Mouse (Mus musculus) liver, embryonic 16.5 days (tissue): ENCODE data around the gene Pck1. TPM values are rescaled to one million over a fixed set of nuclear protein-coding genes. Genes with fewer than 3 reads are reported as not detected.

ENCODE experiments used
- ATAC-seq: fragments of 200-750 bp; cut with Nextera tagmentation; 2 replicates; pipeline ENCODE4 v1.8.0; 2017; ENCODE audit warnings: low read depth, mild to moderate bottlenecking, moderate number of reproducible peaks, moderate library complexity
- H3K27ac ChIP-seq: fragments of 300-500 bp; sonication (generic); 2 replicates; pipeline ENCODE4 v1.5.1; 2014; ENCODE audit warnings: mild to moderate bottlenecking, low read length
- H3K27me3 ChIP-seq: fragments of 300-500 bp; sonication (generic); 2 replicates; pipeline ENCODE4 v1.6.1; 2014; ENCODE audit warnings: low read depth, low read length, mixed read lengths; ENCODE audit not compliant: control insufficient read depth, insufficient read depth
- H3K36me3 ChIP-seq: fragments of 300-500 bp; sonication (generic); 2 replicates; pipeline ENCODE4 v1.6.1; 2014; ENCODE audit warnings: mild to moderate bottlenecking; ENCODE audit not compliant: control insufficient read depth, insufficient read depth
- H3K4me1 ChIP-seq: fragments of 300-500 bp; sonication (generic); 2 replicates; pipeline ENCODE4 v1.6.1; 2014; ENCODE audit warnings: low read depth, low read length, mixed read lengths; ENCODE audit not compliant: control insufficient read depth
- H3K4me2 ChIP-seq: fragments of 300-500 bp; sonication (generic); 2 replicates; pipeline ENCODE4 v1.6.1; 2014; ENCODE audit warnings: low read depth, low read length, mixed read lengths
- H3K4me3 ChIP-seq: fragments of 300-500 bp; sonication (generic); 2 replicates; pipeline ENCODE4 v1.5.1; 2014; ENCODE audit warnings: low read depth, mild to moderate bottlenecking, low read length
- H3K9ac ChIP-seq: fragments of 300-500 bp; sonication (generic); 2 replicates; pipeline ENCODE4 v1.6.1; 2014; ENCODE audit warnings: low read depth, low read length
- H3K9me3 ChIP-seq: fragments of 300-500 bp; sonication (generic); replicated peaks from 2 replicates; pipeline ENCODE4 v1.6.1; 2016; ENCODE audit warnings: low read length; ENCODE audit not compliant: control insufficient read depth
- WGBS: fragments of 180-500 bp; shearing (Covaris S2); extraction: QIAGEN DNeasy Blood & Tissue Kit; methylation state at CpG from one replicate; pipeline ENCODE4 v1.1.7; 2014; ENCODE audit not compliant: insufficient replicate concordance; 5-methylcytosine and 5-hydroxymethylcytosine counted together
- polyA plus RNA-seq: library from polyadenylated mRNA; unstranded; fragments of >200 nt; fragmentation: Nextera tagmentation; extraction: Ambion mirVana; gene quantifications from 2 replicates; pipeline ENCODE4 v1.2.1, GENCODE M21; 2015

The Pck1 gene
- polyA plus RNA-seq, 1 experiment from 2014 or later: 0.80 TPM

DNA sequence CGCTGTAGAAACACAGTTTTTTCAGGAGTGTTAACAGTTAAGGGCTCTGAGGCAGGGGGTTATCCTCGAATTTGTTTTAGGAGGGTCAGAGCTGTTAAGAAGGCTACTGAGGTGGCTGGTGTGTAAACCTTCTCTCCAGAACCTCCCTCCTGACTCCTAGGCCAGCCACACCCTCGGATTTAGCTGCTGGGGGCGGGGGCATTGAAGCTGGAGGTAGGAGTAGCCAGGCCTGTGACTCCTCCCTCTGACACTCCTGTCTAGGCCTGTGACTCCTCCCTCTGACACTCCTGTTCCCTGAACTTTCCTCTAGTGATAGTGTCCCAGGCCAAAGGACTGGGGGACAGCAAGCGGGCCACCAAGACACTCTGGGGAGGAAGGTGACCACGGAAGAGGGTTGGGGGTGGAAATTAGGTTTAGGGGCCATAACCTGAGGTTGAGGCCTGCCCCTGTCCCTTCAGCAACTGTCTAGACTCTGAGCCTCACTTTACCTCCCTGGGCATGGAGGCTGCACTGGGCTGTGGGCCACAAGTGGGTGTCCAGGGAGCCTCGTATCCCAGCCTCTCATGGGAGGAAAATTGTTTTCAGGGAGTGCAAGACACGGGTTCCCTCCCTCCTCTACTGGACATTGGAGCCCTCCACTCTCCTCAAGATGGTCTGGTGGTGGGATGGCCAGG lies 34.5 kb downstream of the Pck1 start:
- H3K4me2 ChIP-seq: no peak overlapping the region

DNA sequence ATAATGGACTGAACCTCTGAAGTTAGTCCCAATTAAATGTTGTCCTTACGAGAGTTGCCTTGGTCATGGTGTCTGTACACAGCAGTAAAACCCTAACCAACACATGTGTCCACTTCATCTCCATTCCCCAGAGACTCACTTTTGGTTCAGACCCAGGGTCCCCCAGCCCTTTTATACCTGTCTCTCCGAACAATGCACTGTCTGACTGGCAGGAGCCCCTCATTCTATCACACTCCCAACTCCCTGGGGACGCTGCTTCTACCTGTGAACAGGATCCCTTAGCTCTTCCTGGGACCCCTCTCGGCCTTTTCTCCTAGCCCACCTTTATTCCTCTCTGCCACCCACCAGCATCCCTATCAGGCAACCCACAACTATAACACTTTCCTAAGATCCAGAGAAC lies 41.9 kb downstream of the Pck1 start:
- Histone ChIP-seq H3K27me3 (no peaks in the 10 kb centered on the region), H3K4me2 (no peak overlapping the region), H3K9me3 (no peaks in the 10 kb centered on the region), H3K9ac (no peak overlapping the region), H3K36me3 (no peaks in the 10 kb centered on the region), H3K27ac (no peak overlapping the region), H3K4me1 (no peaks in the 10 kb centered on the region), H3K4me3 (no peak overlapping the region)
- 53% methylated on average over 4 of the region's 4 CpGs for WGBS
- ATAC-seq: no peak

More for the DNA sequence above, 34.5 kb downstream of the Pck1 start:
- H3K4me1 ChIP-seq: no peaks in the 10 kb centered on the region; the same call in 1 of the 2 replicates
- 0 out of 2 replicates have a peak, but pooled peaks cover 2% of the 10 kb centered on the region for H3K27me3 ChIP-seq
- 28% methylated on average over 8 of the region's 8 CpGs for WGBS
- H3K9me3 ChIP-seq: no peaks in the 10 kb centered on the region
- H3K27ac ChIP-seq: no peak overlapping the region
- H3K36me3 ChIP-seq: no peaks in the 10 kb centered on the region
- no peak overlapping the region for H3K4me3 ChIP-seq
- no peak for ATAC-seq
- no peak overlapping the region for H3K9ac ChIP-seq

DNA sequence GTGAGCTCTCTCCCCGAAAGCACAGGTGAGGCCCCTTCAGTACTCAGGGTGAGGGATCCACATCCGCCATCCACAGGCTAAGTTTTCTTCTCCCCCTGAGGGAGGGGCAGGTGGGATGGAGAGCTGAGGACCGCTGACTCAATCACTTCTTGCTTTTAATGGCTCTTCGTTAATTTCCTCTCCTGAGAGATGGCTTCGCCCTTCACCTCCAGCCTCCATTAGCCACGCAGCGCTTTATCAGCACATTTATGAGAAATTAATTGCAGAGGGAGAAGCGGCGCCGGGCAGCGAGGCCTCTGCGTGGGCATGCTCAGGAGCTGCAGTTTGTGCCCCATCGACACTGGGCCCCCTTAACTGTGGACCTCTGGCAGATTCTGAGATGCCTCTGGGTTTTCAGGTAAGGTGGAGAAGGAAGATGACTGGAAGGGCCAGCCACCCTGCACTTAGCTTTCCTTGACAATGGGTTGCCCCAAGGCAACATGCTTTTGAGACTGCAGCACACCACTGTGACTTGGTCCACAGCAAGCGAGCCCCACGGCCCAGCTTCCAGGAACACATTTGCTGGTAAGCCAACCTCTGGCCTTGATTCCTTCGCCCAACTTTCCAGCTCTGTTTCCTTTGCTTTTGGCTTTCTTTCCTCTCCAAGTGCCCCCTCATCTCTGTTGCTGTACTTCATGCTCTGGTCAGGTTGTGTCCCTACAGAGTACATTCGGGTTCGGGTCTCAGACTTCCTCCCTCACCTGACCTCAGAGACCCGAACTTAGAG lies 50.3 kb downstream of the Pck1 start:
- H3K36me3 ChIP-seq: no peaks in the 10 kb centered on the region
- no peak overlapping the region for H3K4me3 ChIP-seq
- no peaks in the 10 kb centered on the region for H3K9me3 ChIP-seq
- WGBS: 65% methylated on average over 19 of the region's 19 CpGs
- ATAC-seq: no peak
- no peak overlapping the region for H3K4me2 ChIP-seq
- H3K9ac ChIP-seq: no peak overlapping the region
- H3K4me1 ChIP-seq: no peaks in the 10 kb centered on the region
- no peak overlapping the region for H3K27ac ChIP-seq
- no peaks in the 10 kb centered on the region for H3K27me3 ChIP-seq

GRCm38 (mm10) chr2:173203726-173204125 lies 50.9 kb downstream of the Pck1 start:
- Histone ChIP-seq H3K27ac (no peak overlapping the region), H3K4me2 (no peak overlapping the region), H3K27me3 (no peaks in the 10 kb centered on the region), H3K9ac (no peak overlapping the region), H3K4me1 (no peaks in the 10 kb centered on the region), H3K4me3 (no peak overlapping the region), H3K36me3 (no peaks in the 10 kb centered on the region), H3K9me3 (no peaks in the 10 kb centered on the region)
- ATAC-seq: no peak
- 65% methylated on average over 3 of the region's 3 CpGs for WGBS

GRCm38 (mm10) chr2:173204671-173205070 lies 51.8 kb downstream of the Pck1 start:
- Histone ChIP-seq H3K27ac (no peak overlapping the region), H3K4me3 (no peak overlapping the region), H3K4me2 (no peak overlapping the region), H3K27me3 (no peaks in the 10 kb centered on the region), H3K4me1 (no peaks in the 10 kb centered on the region), H3K9ac (no peak overlapping the region), H3K36me3 (no peaks in the 10 kb centered on the region), H3K9me3 (no peaks in the 10 kb centered on the region)
- WGBS: 57% methylated on average over 4 of the region's 4 CpGs
- no peak for ATAC-seq

DNA sequence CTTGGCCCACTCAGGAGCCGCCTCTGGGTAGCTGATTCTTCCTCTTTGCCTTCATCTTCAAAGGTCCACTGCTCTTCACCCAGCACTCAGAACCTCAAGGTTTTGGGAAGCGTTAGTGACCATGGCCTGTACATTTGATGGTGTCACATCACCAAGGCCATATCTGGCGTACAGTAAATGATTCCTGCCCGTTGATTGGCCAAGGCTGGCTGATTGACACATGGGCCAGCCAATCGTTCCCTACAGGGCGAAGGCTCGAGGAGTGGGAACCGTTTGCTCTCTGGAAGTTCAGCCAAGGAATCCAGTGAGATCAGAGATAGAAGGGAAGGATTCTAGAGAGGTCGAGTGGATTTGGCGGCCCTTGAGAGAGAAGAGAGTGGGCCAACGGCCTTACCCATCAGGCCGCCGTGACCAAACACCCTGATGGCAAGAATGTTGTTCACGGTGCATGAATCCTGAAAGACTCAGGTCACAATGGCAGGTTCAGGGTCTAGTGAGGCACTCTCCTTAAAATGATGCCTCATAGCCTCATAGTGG lies 52.8 kb downstream of the Pck1 start:
- Histone ChIP-seq H3K4me1 (no peaks in the 10 kb centered on the region), H3K4me2 (no peak overlapping the region), H3K27me3 (no peaks in the 10 kb centered on the region), H3K9ac (no peak overlapping the region), H3K27ac (no peak overlapping the region), H3K9me3 (no peaks in the 10 kb centered on the region), H3K4me3 (no peak overlapping the region), H3K36me3 (no peaks in the 10 kb centered on the region)
- ATAC-seq: no peak
- WGBS: 78% methylated on average over 14 of the region's 14 CpGs

- Histone ChIP-seq H3K27me3 (no peaks in the 10 kb centered on the region), H3K9ac (no peak overlapping the region), H3K4me2 (no peak overlapping the region), H3K9me3 (no peaks in the 10 kb centered on the region), H3K4me1 (no peaks in the 10 kb centered on the region), H3K27ac (no peak overlapping the region), H3K4me3 (no peak overlapping the region), H3K36me3 (no peaks in the 10 kb centered on the region)
- ATAC-seq: no peak
- 75% methylated on average over 3 of the region's 3 CpGs for WGBS
Measured at GRCm38 (mm10) chr2:173207051-173207450, 54.2 kb downstream of the Pck1 start.
